Mouse (Mus musculus) CD8-positive naive resting alpha-beta T cell, adult 57 days (primary cell): Measurements from ENCODE around the gene Zfp809. TPM values are rescaled to one million over a fixed set of nuclear protein-coding genes. Genes with fewer than 3 reads are reported as not detected.

Experiments
- total RNA-seq: library from RNA; stranded (reverse); gene quantifications from one replicate; pipeline ENCODE4 v1.2.4, GENCODE M21; 2023

Zfp809 gene
- total RNA-seq, result 39.3 TPM

DNA sequence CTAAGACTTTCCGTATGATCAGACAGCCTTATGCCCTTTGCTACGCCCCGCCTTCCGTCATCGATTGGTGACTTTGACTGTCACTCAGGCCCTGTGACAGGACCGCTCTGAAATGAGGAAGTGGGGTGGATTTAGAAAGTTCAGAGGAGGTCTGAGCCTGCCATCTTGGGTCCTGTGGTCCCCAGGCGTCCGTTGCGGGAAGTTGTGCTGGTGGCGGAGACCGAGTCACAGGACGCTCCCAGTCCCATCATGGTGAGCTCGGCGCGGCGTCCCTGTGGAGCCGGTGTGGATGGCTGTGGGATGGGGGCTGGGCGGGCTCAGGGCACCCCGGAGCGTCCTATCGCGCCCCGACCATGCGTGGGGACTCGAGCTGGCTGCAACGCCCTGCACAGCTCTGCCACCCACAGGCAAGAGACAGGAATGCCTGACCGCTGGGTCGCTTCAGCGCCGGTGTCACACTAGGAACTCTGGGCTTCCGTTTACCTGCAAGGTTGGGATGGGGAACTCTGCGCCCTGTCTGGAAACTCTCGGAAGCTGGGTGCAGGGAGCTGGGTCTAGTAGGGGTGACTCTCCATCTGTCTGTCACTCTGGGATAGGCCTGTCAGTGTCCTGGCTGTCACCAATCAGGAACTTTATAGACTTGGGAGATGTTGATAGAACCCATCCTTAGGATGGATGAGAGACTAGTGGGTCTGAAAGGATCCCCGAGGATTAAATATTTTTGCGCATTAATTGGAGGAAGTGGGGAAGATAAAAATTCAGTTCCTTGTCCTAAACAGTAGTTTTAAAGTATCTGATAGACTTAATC is at the start of gene Zfp809:
TSS of gene Zfp809 (plus strand) at position 134 of the 808 bp plus-strand sequence.

DNA sequence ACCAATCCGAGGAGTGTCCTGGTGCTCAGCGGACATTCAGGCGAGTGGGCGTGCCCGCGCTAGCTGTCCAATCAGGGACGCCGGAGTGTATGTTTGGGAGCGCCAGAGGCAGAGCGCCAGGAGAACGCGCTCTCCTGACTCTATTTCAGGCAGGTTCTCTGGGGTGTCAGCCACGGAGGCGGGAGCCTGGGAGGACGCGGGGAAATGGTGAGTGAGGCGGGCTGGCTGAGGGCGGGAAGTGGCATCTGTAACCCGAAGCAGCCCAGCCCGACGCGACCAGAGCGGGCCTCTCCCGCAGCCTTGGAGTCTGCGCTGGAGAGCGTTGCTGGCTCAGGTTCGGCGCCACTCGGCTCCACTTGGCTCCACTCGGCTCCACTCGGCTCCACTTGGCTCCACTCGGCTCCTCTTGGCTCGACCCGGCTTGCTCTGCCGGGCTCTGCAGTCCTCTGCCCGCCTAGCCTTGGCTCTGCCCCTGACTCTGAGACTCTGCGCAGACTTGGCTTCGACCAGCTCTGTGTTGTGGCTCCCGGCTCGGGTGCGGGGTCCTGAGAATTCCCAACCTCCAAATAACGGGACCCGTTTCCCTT is 37.4 kb upstream of the Zfp809 start, which contains the start of gene Zfp872:
TSS of gene Zfp872 (plus strand) at position 66 of the 587 bp plus-strand sequence.

DNA sequence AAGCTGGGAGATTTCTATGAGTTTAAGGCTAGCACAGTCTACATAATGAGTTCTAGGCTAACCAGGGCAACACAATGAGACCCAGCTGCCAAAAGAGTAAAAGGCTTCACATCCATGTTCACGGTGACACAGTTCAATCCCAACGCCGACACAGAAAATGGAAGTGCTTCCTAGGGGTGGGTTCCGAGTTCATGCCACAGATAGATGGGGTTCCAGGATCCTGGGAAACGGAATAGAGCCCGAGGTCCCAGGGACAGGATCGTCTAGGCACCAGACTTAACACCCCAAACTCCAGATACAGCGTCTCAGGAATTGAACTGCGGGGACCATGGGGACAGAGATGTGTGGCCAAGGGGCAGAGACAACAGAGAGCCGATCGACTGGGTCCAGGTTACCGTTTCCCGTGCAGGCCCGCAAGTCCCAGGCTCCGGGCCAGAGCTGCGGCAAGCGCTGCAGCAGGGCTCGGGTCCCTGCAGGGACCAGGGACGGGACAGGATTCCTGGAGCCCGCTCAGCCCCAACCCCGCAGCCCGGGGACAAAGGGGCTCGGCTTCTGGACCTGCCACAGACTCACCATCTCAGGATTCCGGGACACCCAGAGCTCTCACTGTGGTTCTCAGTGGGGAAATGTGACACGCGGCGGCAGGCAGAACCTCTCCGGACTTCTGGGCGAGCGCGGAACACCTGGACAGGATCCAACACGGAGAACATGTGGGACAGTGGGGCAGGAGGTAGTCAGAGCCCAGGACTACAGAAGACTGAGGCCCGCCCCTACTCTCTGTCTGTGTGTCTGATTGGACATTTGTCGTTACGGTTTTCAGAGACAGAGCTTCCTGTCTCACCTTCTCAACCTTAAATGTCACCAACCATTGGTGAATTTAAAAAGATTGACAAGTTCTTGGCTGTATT is 33.9 kb downstream of the Zfp809 start, which contains the start of gene Zfp599:
TSS of gene Zfp599 (minus strand) at position 712 of the 908 bp plus-strand sequence.

Other genes starting within 250 kb of the Zfp809 start
- not detected for gene Rgl3, start 236.3 kb upstream of the Zfp809 start, total RNA-seq
- not detected for gene Ccdc151, start 223.1 kb upstream of the Zfp809 start, total RNA-seq
- 93.5 TPM for gene Prkcsh, start 222.9 kb upstream of the Zfp809 start, total RNA-seq
- 0.18 TPM for gene Elavl3, start 173.7 kb upstream of the Zfp809 start, total RNA-seq
- not detected for gene Gm49318, start 154.5 kb upstream of the Zfp809 start, total RNA-seq
- 28.6 TPM for gene Zfp653, start 154.3 kb upstream of the Zfp809 start, total RNA-seq
- 26.7 TPM for gene Ecsit, start 140.3 kb upstream of the Zfp809 start, total RNA-seq
- not detected for gene Cnn1, start 126.5 kb upstream of the Zfp809 start, total RNA-seq
- 25.6 TPM for gene Elof1, start 108.5 kb upstream of the Zfp809 start, total RNA-seq
- 239 TPM for gene Acp5, start 90.0 kb upstream of the Zfp809 start, total RNA-seq
- gene Pigyl, start 68.9 kb upstream of the Zfp809 start, total RNA-seq, result 12.7 TPM
- gene Zfp872, start 37.6 kb upstream of the Zfp809 start, total RNA-seq, result not detected
- 2.4 TPM for gene Zfp599, start 34.2 kb downstream of the Zfp809 start, total RNA-seq
- 12.9 TPM for gene Zfp810, start 81.9 kb downstream of the Zfp809 start, total RNA-seq
- gene Anln, start 163.5 kb downstream of the Zfp809 start, total RNA-seq, result 1.6 TPM
- 0.58 TPM for gene 9530077C05Rik, start 185.8 kb downstream of the Zfp809 start, total RNA-seq
- not detected for gene Gm17545, start 228.6 kb downstream of the Zfp809 start, total RNA-seq
- 68.8 TPM for gene Rp9, start 244.0 kb downstream of the Zfp809 start, total RNA-seq